Mouse (Mus musculus) E14TG2a.4 (cell line): ENCODE results near the gene Ankle2.

Experiments
- CTCF ChIP-seq: conservative IDR thresholded peaks from 2 replicates; pipeline ENCODE4 v1.5.1; 2014; ENCODE audit warnings: low read length
- NANOG ChIP-seq: IDR thresholded peaks from 2 replicates; pipeline ENCODE4 v1.6.1; 2014; ENCODE audit warnings: borderline replicate concordance, low read length, mixed read lengths
- POU5F1 ChIP-seq: IDR thresholded peaks from 2 replicates; pipeline ENCODE4 v1.6.1; 2014; ENCODE audit warnings: low read length, borderline replicate concordance

DNA sequence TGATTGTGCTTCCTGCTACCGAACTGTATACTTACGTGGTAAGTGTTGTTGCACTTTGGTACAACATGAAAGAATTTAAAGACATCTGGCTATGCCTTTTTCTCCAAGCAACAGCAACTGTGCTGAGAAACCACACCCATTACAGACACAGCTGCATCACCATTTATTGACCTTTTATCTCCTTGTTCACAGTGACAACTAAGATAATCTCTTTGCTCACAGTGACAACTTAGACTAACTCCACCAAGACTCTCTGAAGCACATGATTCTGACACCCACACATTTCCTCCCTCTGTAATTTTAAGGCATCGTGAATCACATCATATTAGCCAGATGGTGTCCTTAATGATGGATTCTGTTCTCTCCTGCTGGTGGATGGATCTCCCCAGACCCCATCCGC, 43.3 kb downstream of the Ankle2 start:
- TF ChIP-seq CTCF (no peak), NANOG (no peak), POU5F1 (no peak)
